Mouse (Mus musculus) hindbrain, embryonic 13.5 days (tissue): ENCODE data around the gene Tcam1. TPM values are rescaled to one million over a fixed set of nuclear protein-coding genes. Genes with fewer than 3 reads are reported as not detected.
A peak's percentile ranks its signal among the peaks of the same experiment; 100 is the strongest.

Experiments
- ATAC-seq: fragments of 200-750 bp; cut with Nextera tagmentation; 2 replicates; pipeline ENCODE4 v1.8.0; 2017; ENCODE audit warnings: moderate TSS enrichment; ENCODE audit not compliant: low FRiP score
- H3K27ac ChIP-seq: fragments of 300-500 bp; sonication (generic); 2 replicates; pipeline ENCODE4 v1.5.1; 2015; ENCODE audit warnings: inconsistent platforms, mild to moderate bottlenecking, moderate library complexity
- H3K27me3 ChIP-seq: fragments of 300-500 bp; sonication (generic); 2 replicates; pipeline ENCODE4 v1.6.1; 2015; ENCODE audit warnings: mild to moderate bottlenecking, inconsistent platforms
- H3K36me3 ChIP-seq: fragments of 300-500 bp; sonication (generic); 2 replicates; pipeline ENCODE4 v1.6.1; 2015; ENCODE audit warnings: mild to moderate bottlenecking, inconsistent platforms
- H3K4me1 ChIP-seq: fragments of 300-500 bp; sonication (generic); replicated peaks from 2 replicates; pipeline ENCODE4 v1.6.1; 2015; ENCODE audit warnings: inconsistent platforms
- H3K4me2 ChIP-seq: fragments of 300-500 bp; sonication (generic); 2 replicates; pipeline ENCODE4 v1.6.1; 2015; ENCODE audit warnings: inconsistent platforms, mild to moderate bottlenecking, moderate library complexity
- H3K4me3 ChIP-seq: fragments of 300-500 bp; sonication (generic); 2 replicates; pipeline ENCODE4 v1.5.1; 2015; ENCODE audit warnings: mild to moderate bottlenecking, inconsistent platforms
- H3K9ac ChIP-seq: fragments of 300-500 bp; sonication (generic); 2 replicates; pipeline ENCODE4 v1.6.1; 2015; ENCODE audit warnings: mild to moderate bottlenecking, inconsistent platforms
- H3K9me3 ChIP-seq: fragments of 300-500 bp; sonication (generic); 2 replicates; pipeline ENCODE4 v1.6.1; 2016; ENCODE audit warnings: inconsistent platforms
- WGBS: fragments of 180-500 bp; shearing (Covaris S2); methylation state at CpG from one replicate; pipeline ENCODE4 v1.1.7; 2015; 5-methylcytosine and 5-hydroxymethylcytosine counted together
- polyA plus RNA-seq: library from polyadenylated mRNA; unstranded; fragments of >200 nt; fragmentation: Nextera tagmentation; extraction: Ambion mirVana; gene quantifications from 2 replicates; pipeline ENCODE4 v1.2.1, GENCODE M21; 2015

Tcam1 gene
- polyA plus RNA-seq, 1 experiment from 2014 or later: 0.12 TPM

DNA sequence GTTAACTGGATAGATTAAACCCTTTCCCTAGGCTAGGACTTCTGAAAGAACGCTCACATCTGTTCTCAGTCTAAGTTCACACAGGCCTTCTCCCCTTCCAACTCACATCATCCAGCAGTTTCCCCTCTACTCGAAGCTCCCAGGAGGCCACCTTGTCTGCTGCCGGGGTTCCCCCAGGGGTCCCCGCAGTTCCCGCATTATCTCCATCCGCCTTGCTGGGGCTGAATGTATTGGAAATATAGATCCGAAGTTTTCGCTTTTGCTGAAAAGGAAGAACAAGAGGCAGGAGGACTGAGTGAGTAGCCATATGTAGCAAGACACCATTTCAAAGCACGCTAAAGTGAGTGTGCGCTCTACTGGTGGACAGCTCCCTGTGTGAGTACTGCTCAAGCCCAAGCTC lies 10.0 kb upstream of the Tcam1 start:
- H3K36me3 ChIP-seq: peaks cover 59% of the 10 kb centered on the region
- no peak overlapping the region for H3K4me3 ChIP-seq
- no peak overlapping the region for H3K9ac ChIP-seq
- H3K27ac ChIP-seq: no peak overlapping the region
- no peak for ATAC-seq
- WGBS: 92% methylated on average over 10 of the region's 10 CpGs
- peaks cover 45% of the 10 kb centered on the region for H3K4me1 ChIP-seq
- H3K27me3 ChIP-seq: no peaks in the 10 kb centered on the region
- no peak overlapping the region for H3K4me2 ChIP-seq
- no peaks in the 10 kb centered on the region for H3K9me3 ChIP-seq

DNA sequence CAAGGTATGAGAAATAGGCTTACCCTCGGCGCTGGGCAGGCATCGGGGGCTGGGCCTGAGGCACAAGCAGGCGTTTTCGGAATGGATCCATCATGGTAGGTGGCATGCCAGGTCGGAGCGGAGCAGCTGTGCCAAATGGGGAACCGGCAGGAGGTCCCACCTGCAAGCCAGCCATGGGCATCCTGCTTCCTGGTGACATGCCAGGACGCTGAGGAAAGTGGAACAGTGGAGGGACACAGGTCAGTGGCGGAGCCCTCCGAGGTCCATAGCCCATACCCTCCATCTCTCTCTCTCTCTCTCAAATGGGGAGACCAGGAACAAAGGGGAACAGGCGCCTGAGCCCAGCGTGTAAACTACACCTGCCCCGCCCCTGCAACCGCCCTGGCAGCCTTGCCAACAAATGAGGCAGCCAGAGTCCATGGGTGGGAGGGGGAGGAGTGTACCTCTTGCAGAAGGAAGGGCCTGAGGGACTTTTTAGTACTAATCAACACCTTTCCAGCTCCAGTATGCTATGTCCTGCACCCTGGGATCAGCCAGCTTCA lies 9.1 kb upstream of the Tcam1 start:
- H3K9ac ChIP-seq: peak overlapping the region; percentile 65; the same call in 1 of the 2 replicates
- H3K9me3 ChIP-seq: no peaks in the 10 kb centered on the region
- H3K4me1 ChIP-seq: peaks cover 52% of the 10 kb centered on the region
- peak overlapping the region; percentile 90 for H3K27ac ChIP-seq
- H3K4me2 ChIP-seq: peak overlapping the region; percentile 37
- WGBS: 72% methylated on average over 15 of the region's 15 CpGs
- no peaks in the 10 kb centered on the region for H3K27me3 ChIP-seq
- peaks cover 50% of the 10 kb centered on the region for H3K36me3 ChIP-seq
- H3K4me3 ChIP-seq: 0 out of 2 replicates have a peak overlapping the region, but pooled peaks have one; percentile 11
- no peak; the same call in 1 of the 2 replicates for ATAC-seq

- 48% methylated on average over 5 of the region's 5 CpGs for whole genome bisulfite sequencing
- Histone ChIP-seq H3K27ac (peak overlapping the region; percentile 90), H3K9ac (peak overlapping the region; percentile 65; the same call in 1 of the 2 replicates)
Observed at GRCm38 (mm10) chr11:106267871-106268270, 8.6 kb upstream of the Tcam1 start.

DNA sequence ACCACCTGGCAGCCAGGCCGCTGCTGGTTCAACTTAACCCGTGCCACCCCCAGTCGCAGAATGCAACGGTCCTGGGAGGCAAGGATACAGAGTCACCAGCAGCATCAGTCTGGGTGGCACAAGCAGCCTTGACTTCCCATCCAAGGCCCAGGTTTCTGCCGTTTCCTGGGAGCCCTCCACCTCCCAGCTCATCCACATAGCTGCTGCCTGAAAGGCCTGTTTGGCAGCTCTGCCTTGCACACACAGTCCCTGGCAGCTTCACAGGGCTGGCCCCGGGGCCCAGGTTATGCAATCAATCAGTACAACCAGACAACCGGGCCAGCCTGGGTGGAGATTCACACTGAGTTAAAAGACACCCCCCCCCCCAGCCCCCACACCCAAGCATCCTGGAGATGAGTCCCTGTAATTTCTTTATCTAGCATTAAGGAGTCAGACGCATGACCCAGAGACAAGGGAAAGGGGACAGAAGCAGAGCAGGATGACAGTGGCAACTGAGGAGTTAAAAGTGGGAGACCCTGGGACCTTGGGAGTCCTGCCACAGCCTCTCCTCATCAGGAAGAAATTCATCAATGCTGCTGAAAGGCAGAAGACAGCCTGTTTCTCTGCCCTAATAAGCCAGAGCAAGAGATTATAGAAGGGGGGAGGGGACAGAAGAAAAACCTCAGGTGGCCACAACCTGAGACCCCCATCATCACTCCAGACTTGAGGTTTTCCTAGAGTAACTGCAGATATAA lies 8.0 kb upstream of the Tcam1 start:
- H3K9me3 ChIP-seq: no peaks in the 10 kb centered on the region
- no peaks in the 10 kb centered on the region for H3K27me3 ChIP-seq
- ATAC-seq: no peak
- peak overlapping the region; percentile 90 for H3K27ac ChIP-seq
- H3K4me2 ChIP-seq: peak overlapping the region; percentile 37
- 46% methylated on average over 8 of the region's 8 CpGs for WGBS
- H3K4me3 ChIP-seq: peak overlapping the region; percentile 7
- peaks cover 57% of the 10 kb centered on the region for H3K4me1 ChIP-seq
- H3K9ac ChIP-seq: peak overlapping the region; percentile 65
- H3K36me3 ChIP-seq: peaks cover 39% of the 10 kb centered on the region

More at GRCm38 (mm10) chr11:106267871-106268270, 8.6 kb upstream of the Tcam1 start:
- no peak for ATAC-seq
- no peaks in the 10 kb centered on the region for H3K9me3 ChIP-seq
- H3K36me3 ChIP-seq: peaks cover 45% of the 10 kb centered on the region
- H3K4me1 ChIP-seq: peaks cover 52% of the 10 kb centered on the region
- peak overlapping the region; percentile 37 for H3K4me2 ChIP-seq
- H3K4me3 ChIP-seq: no peak overlapping the region; the same call in 1 of the 2 replicates
- H3K27me3 ChIP-seq: no peaks in the 10 kb centered on the region

DNA sequence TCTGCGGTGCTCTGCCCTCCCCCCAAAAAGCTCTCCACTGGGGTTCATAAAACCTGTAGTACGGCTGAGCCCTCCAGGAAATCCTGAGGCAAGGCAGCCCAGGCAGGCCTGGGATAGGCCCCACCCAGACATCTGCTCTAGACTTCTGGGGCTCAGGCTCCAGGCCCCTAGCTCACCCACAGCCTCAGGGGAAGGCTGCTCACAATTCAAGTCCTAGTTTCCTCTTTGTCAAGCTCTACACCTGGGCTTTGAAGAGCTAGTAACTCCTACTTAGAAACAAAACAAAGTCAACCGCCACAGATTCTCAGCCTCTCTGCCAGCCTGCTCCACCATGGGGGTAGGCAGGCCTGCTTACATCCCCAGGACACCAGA lies 7.4 kb upstream of the Tcam1 start:
- peaks cover 61% of the 10 kb centered on the region for H3K4me1 ChIP-seq
- no peaks in the 10 kb centered on the region for H3K27me3 ChIP-seq
- peak overlapping the region; percentile 65 for H3K9ac ChIP-seq
- no peak for ATAC-seq
- no peaks in the 10 kb centered on the region for H3K9me3 ChIP-seq
- H3K4me3 ChIP-seq: peak overlapping the region; percentile 7
- 30% methylated on average over 3 of the region's 3 CpGs for WGBS
- peaks cover 33% of the 10 kb centered on the region for H3K36me3 ChIP-seq
- H3K4me2 ChIP-seq: peak overlapping the region; percentile 37
- H3K27ac ChIP-seq: peak overlapping the region; percentile 90

- no peak for ATAC-seq
- WGBS: 46% methylated on average over 5 of the region's 5 CpGs
- Histone ChIP-seq H3K9me3 (no peaks in the 10 kb centered on the region), H3K4me2 (peak overlapping the region; percentile 83), H3K27me3 (no peaks in the 10 kb centered on the region), H3K36me3 (peaks cover 11% of the 10 kb centered on the region), H3K9ac (peak overlapping the region; percentile 97), H3K27ac (peak overlapping the region; percentile 93), H3K4me1 (peaks cover 67% of the 10 kb centered on the region), H3K4me3 (peak overlapping the region; percentile 98)
Observed at GRCm38 (mm10) chr11:106271131-106271793, 5.2 kb upstream of the Tcam1 start.

- 3% methylated on average over 28 of the region's 41 CpGs for WGBS
- peak; percentile 39 for ATAC-seq
- peak overlapping the region; percentile 98 for H3K4me3 ChIP-seq
- H3K9me3 ChIP-seq: no peaks in the 10 kb centered on the region
- H3K36me3 ChIP-seq: peaks cover 4% of the 10 kb centered on the region
- H3K27ac ChIP-seq: peak overlapping the region; percentile 93
- peak overlapping the region; percentile 83 for H3K4me2 ChIP-seq
- no peaks in the 10 kb centered on the region for H3K27me3 ChIP-seq
- H3K4me1 ChIP-seq: peaks cover 64% of the 10 kb centered on the region
- peak overlapping the region; percentile 97 for H3K9ac ChIP-seq
Observed at GRCm38 (mm10) chr11:106271794-106272643, 4.5 kb upstream of the Tcam1 start.

- under 1% methylated on average over 71 of the region's 72 CpGs for WGBS
- Histone ChIP-seq H3K27ac (peak within 1 kb of the TSS; percentile 93), H3K4me1 (peaks cover 57% of the 10 kb centered on the region), H3K4me3 (peak within 1 kb of the TSS; percentile 98), H3K36me3 (no peaks in the 10 kb centered on the region), H3K27me3 (no peaks in the 10 kb centered on the region), H3K9me3 (no peaks in the 10 kb centered on the region), H3K9ac (peak within 1 kb of the TSS; percentile 97), H3K4me2 (peak within 1 kb of the TSS; percentile 83)
- peak; percentile 93 for ATAC-seq
Observed at GRCm38 (mm10) chr11:106272644-106273310, 3.7 kb upstream of the Tcam1 start, which contains the start of gene Smarcd2. TSS of gene Smarcd2 (minus strand) at chr11:106272972.

- Histone ChIP-seq H3K27ac (peak overlapping the region; percentile 93), H3K27me3 (no peaks in the 10 kb centered on the region), H3K36me3 (no peaks in the 10 kb centered on the region), H3K4me1 (peaks cover 52% of the 10 kb centered on the region), H3K4me2 (peak overlapping the region; percentile 83), H3K9me3 (no peaks in the 10 kb centered on the region), H3K9ac (peak overlapping the region; percentile 97), H3K4me3 (peak overlapping the region; percentile 98)
- ATAC-seq: peak; percentile 33
- 17% methylated on average over 16 of the region's 16 CpGs for WGBS
Observed at GRCm38 (mm10) chr11:106273311-106273684, 3.2 kb upstream of the Tcam1 start.

DNA sequence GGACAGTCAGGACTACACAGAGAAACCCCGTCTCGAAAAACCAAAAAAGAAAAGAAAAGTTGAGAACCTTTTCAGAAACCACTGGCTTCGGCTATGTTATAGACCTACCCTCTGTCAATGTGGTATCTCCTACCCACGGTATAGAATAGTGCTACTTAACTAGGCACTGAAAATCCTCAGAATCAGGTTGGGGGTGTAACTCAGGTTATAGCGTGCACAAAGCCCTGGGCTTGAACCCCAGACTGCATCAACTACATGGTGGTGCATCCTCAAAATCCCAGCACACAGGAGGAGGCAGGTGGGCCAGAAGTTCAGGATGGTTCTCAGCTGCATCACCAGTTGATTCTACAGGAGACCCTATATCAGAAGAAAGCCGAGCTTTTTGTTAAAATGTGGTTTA lies 2.7 kb upstream of the Tcam1 start:
- H3K4me2 ChIP-seq: peak overlapping the region; percentile 83; the same call in 1 of the 2 replicates
- no peaks in the 10 kb centered on the region for H3K36me3 ChIP-seq
- no peak overlapping the region for H3K27ac ChIP-seq
- no peaks in the 10 kb centered on the region for H3K9me3 ChIP-seq
- ATAC-seq: no peak
- H3K27me3 ChIP-seq: no peaks in the 10 kb centered on the region
- peaks cover 46% of the 10 kb centered on the region for H3K4me1 ChIP-seq
- peak overlapping the region; percentile 98; the same call in 1 of the 2 replicates for H3K4me3 ChIP-seq
- H3K9ac ChIP-seq: no peak overlapping the region
- 94% methylated on average over 6 of the region's 6 CpGs for WGBS

DNA sequence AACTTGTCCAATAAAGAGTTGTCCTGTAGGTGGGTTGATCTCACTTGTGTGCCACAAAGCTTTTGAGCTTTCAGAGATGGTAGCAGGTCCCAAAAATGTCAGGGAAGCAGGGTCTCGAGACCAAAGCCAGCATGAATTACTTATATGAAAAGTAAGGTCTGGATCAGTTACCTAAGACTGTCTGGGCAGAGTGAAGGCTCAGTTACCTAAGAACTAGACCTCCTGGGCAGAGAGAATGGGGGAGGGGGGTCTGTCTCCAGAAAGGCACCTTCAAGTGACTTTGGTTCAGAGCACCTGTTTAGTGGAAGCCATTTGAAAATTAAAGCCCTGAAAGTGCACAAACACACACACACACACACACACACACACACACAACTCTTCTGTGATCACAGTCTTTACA lies 2.1 kb upstream of the Tcam1 start:
- ATAC-seq: no peak
- H3K9me3 ChIP-seq: no peaks in the 10 kb centered on the region
- no peak overlapping the region for H3K9ac ChIP-seq
- peaks cover 41% of the 10 kb centered on the region for H3K4me1 ChIP-seq
- WGBS: 81% methylated on average over 1 of the region's 1 CpGs
- no peak overlapping the region for H3K4me3 ChIP-seq
- H3K4me2 ChIP-seq: no peak overlapping the region
- no peaks in the 10 kb centered on the region for H3K27me3 ChIP-seq
- H3K27ac ChIP-seq: no peak overlapping the region
- no peaks in the 10 kb centered on the region for H3K36me3 ChIP-seq
